Comparison of ENCODE assay signal across 13 mouse cellular contexts in genomic region chr10:9557517-9558065, GRCm38 (mm10).
DNase-seq lines count a peak whose midpoint lies in the region; ATAC-seq lines count a peak whose summit lies in the region.
"Had no signal": no experiment of that assay in that cellular context is flagged by ENCODE, and none has a peak within 500 bp of the region (broad histone marks: within the 10 kb centered on the region; RNA-seq: fewer than 3 reads in every experiment).

No protein-coding gene starts in this region.

- H3K4me2 ChIP-seq in hindbrain, embryonic 11.5 days (replicated peaks; ENCODE audit: low read depth, low read length), result no peak overlapping the region
- H3K4me2 ChIP-seq in hindbrain, embryonic 12.5 days (replicated peaks), result no peak overlapping the region
- H3K4me2 ChIP-seq in midbrain, embryonic 16.5 days (ENCODE audit: low read length), result no peak overlapping the region
- no peak overlapping the region for H3K4me2 ChIP-seq in stomach, embryonic 16.5 days (ENCODE audit: low read depth, low read length)

- WGBS in hindbrain, embryonic 11.5 days, result 24% methylated on average over 4 of the region's 4 CpGs
- WGBS in hindbrain, embryonic 12.5 days, result 18% methylated on average over 4 of the region's 4 CpGs
- WGBS in midbrain, embryonic 10.5 days, result 25% methylated on average over 4 of the region's 4 CpGs
- WGBS in midbrain, embryonic 16.5 days, result 14% methylated on average over 4 of the region's 4 CpGs
- WGBS in stomach, embryonic 16.5 days, result 18% methylated on average over 4 of the region's 4 CpGs

- ATAC-seq in hindbrain, embryonic 11.5 days (ENCODE audit: low FRiP score), result no peak
- no peak for ATAC-seq in hindbrain, embryonic 12.5 days (ENCODE audit: low FRiP score)
- ATAC-seq in midbrain, embryonic 16.5 days, result no peak
- peak; percentile 89 for ATAC-seq in stomach, embryonic 16.5 days (ENCODE audit: insufficient read depth, low FRiP score)

- peak; percentile 15 for DNase-seq in hindbrain, embryonic 11.5 days (ENCODE audit: low spot score)
- peak; percentile 23 for DNase-seq in midbrain, embryonic 10.5 days (ENCODE audit: low spot score)
- DNase-seq in forelimb bud, embryonic 11.5 days (ENCODE audit: low read depth, low spot score), result peak; percentile 7
- DNase-seq in thymus, postnatal 14 days, result no peak
- DNase-seq in layer of hippocampus, adult 11-12 months (ENCODE audit: low spot score), result no peak
- DNase-seq: cerebellum, postnatal 14 days; heart, postnatal 10 days; kidney, postnatal 10 days; lung, adult 18-20 months had no signal

- H3K9me3 ChIP-seq in hindbrain, embryonic 11.5 days (ENCODE audit: control insufficient read depth, low read length), result no peaks in the 10 kb centered on the region
- H3K9me3 ChIP-seq in hindbrain, embryonic 12.5 days (replicated peaks), result no peaks in the 10 kb centered on the region
- H3K9me3 ChIP-seq in midbrain, embryonic 10.5 days (replicated peaks), result no peaks in the 10 kb centered on the region
- no peaks in the 10 kb centered on the region for H3K9me3 ChIP-seq in midbrain, embryonic 16.5 days (replicated peaks; ENCODE audit: control insufficient read depth, low read length, poor library complexity, severe bottlenecking)
- no peaks in the 10 kb centered on the region for H3K9me3 ChIP-seq in stomach, embryonic 16.5 days (replicated peaks; ENCODE audit: control insufficient read depth, low read length)

- H3K4me1 ChIP-seq in hindbrain, embryonic 11.5 days (replicated peaks; ENCODE audit: control insufficient read depth, insufficient read depth, low read length), result no peaks in the 10 kb centered on the region
- peaks cover 8% of the 10 kb centered on the region for H3K4me1 ChIP-seq in hindbrain, embryonic 12.5 days
- H3K4me1 ChIP-seq in midbrain, embryonic 10.5 days, result peaks cover 37% of the 10 kb centered on the region
- 0 out of 2 replicates have a peak, but pooled peaks cover 3% of the 10 kb centered on the region for H3K4me1 ChIP-seq in midbrain, embryonic 16.5 days (ENCODE audit: control insufficient read depth, insufficient read depth, low read length)
- H3K4me1 ChIP-seq in stomach, embryonic 16.5 days (ENCODE audit: control insufficient read depth, insufficient read depth, low read length), result peaks cover 11% of the 10 kb centered on the region

- H3K9ac ChIP-seq in hindbrain, embryonic 11.5 days (ENCODE audit: low read depth, low read length), result no peak overlapping the region
- no peak overlapping the region for H3K9ac ChIP-seq in hindbrain, embryonic 12.5 days
- no peak overlapping the region for H3K9ac ChIP-seq in midbrain, embryonic 16.5 days (ENCODE audit: low read depth, low read length)
- no peak overlapping the region for H3K9ac ChIP-seq in stomach, embryonic 16.5 days (ENCODE audit: low read length)

- no peak overlapping the region for H3K27ac ChIP-seq in hindbrain, embryonic 11.5 days (ENCODE audit: low read depth, low read length)
- no peak overlapping the region for H3K27ac ChIP-seq in hindbrain, embryonic 12.5 days
- peak overlapping the region; percentile 80 for H3K27ac ChIP-seq in midbrain, embryonic 10.5 days (replicated peaks)
- no peak overlapping the region for H3K27ac ChIP-seq in midbrain, embryonic 16.5 days (ENCODE audit: low read length)
- H3K27ac ChIP-seq in stomach, embryonic 16.5 days (ENCODE audit: low read length), result peak overlapping the region; percentile 87

- no peaks in the 10 kb centered on the region for H3K36me3 ChIP-seq in hindbrain, embryonic 11.5 days (ENCODE audit: control insufficient read depth, insufficient read depth, low read length)
- no peaks in the 10 kb centered on the region for H3K36me3 ChIP-seq in hindbrain, embryonic 12.5 days
- H3K36me3 ChIP-seq in midbrain, embryonic 10.5 days, result no peaks in the 10 kb centered on the region
- no peaks in the 10 kb centered on the region for H3K36me3 ChIP-seq in midbrain, embryonic 16.5 days (ENCODE audit: control insufficient read depth, insufficient read depth, low read length)
- H3K36me3 ChIP-seq in stomach, embryonic 16.5 days (ENCODE audit: control insufficient read depth, insufficient read depth, low read length), result no peaks in the 10 kb centered on the region

- no peak overlapping the region for H3K4me3 ChIP-seq in hindbrain, embryonic 11.5 days (ENCODE audit: low read depth, low read length)
- no peak overlapping the region for H3K4me3 ChIP-seq in hindbrain, embryonic 12.5 days
- H3K4me3 ChIP-seq in midbrain, embryonic 10.5 days, result no peak overlapping the region
- no peak overlapping the region for H3K4me3 ChIP-seq in midbrain, embryonic 16.5 days (ENCODE audit: low read depth, low read length)
- H3K4me3 ChIP-seq in stomach, embryonic 16.5 days (replicated peaks; ENCODE audit: low read length), result no peak overlapping the region
- H3K4me3 ChIP-seq: myocyte had no signal

- H3K27me3 ChIP-seq in hindbrain, embryonic 11.5 days (ENCODE audit: control insufficient read depth, insufficient read depth, low read length), result no peaks in the 10 kb centered on the region
- no peaks in the 10 kb centered on the region for H3K27me3 ChIP-seq in hindbrain, embryonic 12.5 days
- no peaks in the 10 kb centered on the region for H3K27me3 ChIP-seq in midbrain, embryonic 10.5 days (ENCODE audit: low read depth, poor library complexity, severe bottlenecking)
- no peaks in the 10 kb centered on the region for H3K27me3 ChIP-seq in midbrain, embryonic 16.5 days (ENCODE audit: control insufficient read depth, insufficient read depth, low read depth, low read length)
- no peaks in the 10 kb centered on the region for H3K27me3 ChIP-seq in stomach, embryonic 16.5 days (ENCODE audit: control insufficient read depth, insufficient read depth, low read length)

Comparison
In these comparisons a context has a peak if more than half of its experiments do, and no peak if none do; other contexts are left out.
1. H3K27ac ChIP-seq: peak in midbrain, embryonic 10.5 days (single experiment) and stomach, embryonic 16.5 days (single experiment); none in hindbrain, embryonic 11.5 days (single experiment), hindbrain, embryonic 12.5 days (single experiment) and midbrain, embryonic 16.5 days (single experiment).
2. DNase-seq: peak in hindbrain, embryonic 11.5 days (single experiment), midbrain, embryonic 10.5 days (single experiment) and forelimb bud, embryonic 11.5 days (single experiment); none in thymus, postnatal 14 days (single experiment) and layer of hippocampus, adult 11-12 months (single experiment).